9 mouse cellular contexts compared by ENCODE assay signal in the genomic region with DNA sequence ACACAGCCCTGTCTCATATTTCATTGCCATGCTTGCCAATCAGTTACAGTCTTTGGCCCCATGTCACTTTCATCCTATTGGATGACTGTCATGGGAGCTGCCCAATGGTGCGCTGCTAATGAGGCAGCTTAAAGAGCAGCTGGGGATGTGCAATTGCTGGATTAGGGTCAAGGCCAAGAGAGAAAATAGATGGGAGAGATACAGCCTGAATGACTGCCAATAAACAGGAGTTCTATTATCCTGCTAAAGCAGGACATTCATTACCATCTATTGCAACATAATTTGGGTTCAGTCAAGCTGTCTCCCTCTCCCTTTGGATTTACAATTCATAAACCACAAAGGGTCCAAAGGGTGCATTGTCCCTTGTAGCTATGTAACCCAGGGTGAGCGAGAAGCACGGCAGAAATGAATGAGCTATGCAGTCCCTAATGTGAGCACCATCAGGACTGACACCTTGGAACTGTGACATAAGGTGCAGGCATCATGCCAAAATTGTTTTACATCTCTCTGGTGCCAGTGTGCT.
DNase-seq lines count a peak whose midpoint lies in the region; ATAC-seq lines count a peak whose summit lies in the region.
"Had no signal": no experiment of that assay in that cellular context is flagged by ENCODE, and none has a peak within 500 bp of the region (broad histone marks: within the 10 kb centered on the region; RNA-seq: fewer than 3 reads in every experiment).

No protein-coding gene starts in this region.

- H3K27ac ChIP-seq in midbrain, embryonic 11.5 days (ENCODE audit: low read depth, low read length): no peak overlapping the region
- no peak overlapping the region for H3K27ac ChIP-seq in midbrain, embryonic 10.5 days (replicated peaks)
- no peak overlapping the region for H3K27ac ChIP-seq in midbrain, embryonic 12.5 days (replicated peaks)
- H3K27ac ChIP-seq: embryonic facial prominence, embryonic 15.5 days had no signal

- H3K4me3 ChIP-seq in midbrain, embryonic 11.5 days (ENCODE audit: low read depth, low read length): no peak overlapping the region
- H3K4me3 ChIP-seq in midbrain, embryonic 10.5 days: no peak overlapping the region
- no peak overlapping the region for H3K4me3 ChIP-seq in midbrain, embryonic 12.5 days
- H3K4me3 ChIP-seq: embryonic facial prominence, embryonic 15.5 days had no signal

- no peak for DNase-seq in midbrain, embryonic 11.5 days (ENCODE audit: low spot score, missing footprints)
- DNase-seq in midbrain, embryonic 10.5 days (ENCODE audit: low spot score): no peak
- DNase-seq in frontal cortex, postnatal 10 days (ENCODE audit: low spot score in 2 of 2): peak; percentile 10
- DNase-seq in telencephalon, adult 2 months (ENCODE audit: low read depth, low spot score): peak; percentile 4
- DNase-seq in adrenal gland, postnatal 25 days: no peak
- DNase-seq: lung, adult 2 months had no signal

- no peaks in the 10 kb centered on the region for H3K9me3 ChIP-seq in midbrain, embryonic 11.5 days (ENCODE audit: control insufficient read depth, low read length)
- H3K9me3 ChIP-seq in midbrain, embryonic 10.5 days (replicated peaks): no peaks in the 10 kb centered on the region
- H3K9me3 ChIP-seq in midbrain, embryonic 12.5 days: no peaks in the 10 kb centered on the region
- H3K9me3 ChIP-seq: embryonic facial prominence, embryonic 15.5 days had no signal

- no peaks in the 10 kb centered on the region for H3K36me3 ChIP-seq in midbrain, embryonic 11.5 days (ENCODE audit: control insufficient read depth, insufficient read depth, low read length)
- no peaks in the 10 kb centered on the region for H3K36me3 ChIP-seq in midbrain, embryonic 10.5 days
- no peaks in the 10 kb centered on the region for H3K36me3 ChIP-seq in midbrain, embryonic 12.5 days
- H3K36me3 ChIP-seq: embryonic facial prominence, embryonic 15.5 days had no signal

- ATAC-seq in midbrain, embryonic 11.5 days (ENCODE audit: low FRiP score): peak; percentile 88
- ATAC-seq in midbrain, embryonic 12.5 days (ENCODE audit: low FRiP score, low read depth): peak; percentile 94
- ATAC-seq in erythroid progenitor cell, adult 5-6 weeks (replicated peaks; ENCODE audit: low FRiP score, poor library complexity, severe bottlenecking): no peak

- no peaks in the 10 kb centered on the region for H3K4me1 ChIP-seq in midbrain, embryonic 11.5 days (ENCODE audit: control insufficient read depth, insufficient read depth, low read length)
- no peaks in the 10 kb centered on the region; the same call in 1 of the 2 replicates for H3K4me1 ChIP-seq in midbrain, embryonic 10.5 days
- H3K4me1 ChIP-seq in midbrain, embryonic 12.5 days: 0 out of 2 replicates have a peak, but pooled peaks cover 3% of the 10 kb centered on the region
- H3K4me1 ChIP-seq: embryonic facial prominence, embryonic 15.5 days had no signal

- WGBS in midbrain, embryonic 11.5 days: 66% methylated on average over 3 of the region's 3 CpGs
- WGBS in midbrain, embryonic 10.5 days: 87% methylated on average over 3 of the region's 3 CpGs
- 58% methylated on average over 3 of the region's 3 CpGs for WGBS in midbrain, embryonic 12.5 days

- H3K4me2 ChIP-seq in midbrain, embryonic 11.5 days: no peak overlapping the region
- no peak overlapping the region for H3K4me2 ChIP-seq in midbrain, embryonic 12.5 days (replicated peaks)
- H3K4me2 ChIP-seq: embryonic facial prominence, embryonic 15.5 days had no signal

- H3K27me3 ChIP-seq in midbrain, embryonic 11.5 days (ENCODE audit: control insufficient read depth, insufficient read depth, low read length): no peaks in the 10 kb centered on the region
- H3K27me3 ChIP-seq in midbrain, embryonic 10.5 days (ENCODE audit: low read depth, poor library complexity, severe bottlenecking): no peaks in the 10 kb centered on the region
- no peaks in the 10 kb centered on the region for H3K27me3 ChIP-seq in midbrain, embryonic 12.5 days
- H3K27me3 ChIP-seq: embryonic facial prominence, embryonic 15.5 days had no signal

- H3K9ac ChIP-seq in midbrain, embryonic 11.5 days (ENCODE audit: low read length): no peak overlapping the region
- no peak overlapping the region for H3K9ac ChIP-seq in midbrain, embryonic 12.5 days (replicated peaks)
- H3K9ac ChIP-seq: embryonic facial prominence, embryonic 15.5 days had no signal

Comparison
In these comparisons a context has a peak if more than half of its experiments do, and no peak if none do; other contexts are left out.
1. DNase-seq: peak in frontal cortex, postnatal 10 days (2 of 2) and telencephalon, adult 2 months (single experiment); none in midbrain, embryonic 11.5 days (single experiment), midbrain, embryonic 10.5 days (single experiment) and adrenal gland, postnatal 25 days (single experiment).